Mouse (Mus musculus): ENCODE data around the gene Ahnak2. TPM values are rescaled to one million over a fixed set of nuclear protein-coding genes. Genes with fewer than 3 reads are reported as not detected.
A peak's percentile ranks its signal among the peaks of the same experiment; 100 is the strongest.
"Not testable (repeated sequence)": the region's sequence is repeated elsewhere in the genome, so short reads cannot be mapped to it uniquely, and the experiment has no call there.

Ahnak2 gene
- polyA plus RNA-seq, 1 experiment from 2014 or later, result 0.50 TPM

GRCm38 (mm10) chr12:112821216-112821615, 18.8 kb upstream of the Ahnak2 start:
- Histone ChIP-seq H3K9me3 (replicated peaks; ENCODE audit: low read length) (no peaks in the 10 kb centered on the region), H3K4me2 (ENCODE audit: low read length) (no peak overlapping the region), H3K9ac (ENCODE audit: low read depth, low read length) (no peak overlapping the region), H3K36me3 (ENCODE audit: insufficient read depth, low read length) (peaks cover 38% of the 10 kb centered on the region), H3K4me1 (replicated peaks; ENCODE audit: insufficient read depth, low read length) (no peaks in the 10 kb centered on the region), H3K27me3 (ENCODE audit: insufficient read depth, low read length) (no peaks in the 10 kb centered on the region), H3K27ac (no peak overlapping the region), H3K4me3 (replicated peaks; ENCODE audit: low read depth, low read length) (no peak overlapping the region)
- ATAC-seq (replicated peaks; ENCODE audit: low FRiP score, low read depth), result no peak
- no peak for DNase-seq (ENCODE audit: low spot score)
- 61% methylated on average over 1 of the region's 1 CpGs for WGBS
- no peak for TF ChIP-seq CTCF (IDR thresholded peaks at IDR 0.05; ENCODE audit: low read depth)

GRCm38 (mm10) chr12:112820401-112820999, 18.0 kb upstream of the Ahnak2 start:
- no peak overlapping the region for H3K4me2 ChIP-seq (ENCODE audit: low read length)
- H3K9me3 ChIP-seq (replicated peaks; ENCODE audit: low read length), result no peaks in the 10 kb centered on the region
- H3K27me3 ChIP-seq (ENCODE audit: insufficient read depth, low read length), result no peaks in the 10 kb centered on the region
- DNase-seq (ENCODE audit: low spot score), result no peak
- peaks cover 38% of the 10 kb centered on the region for H3K36me3 ChIP-seq (ENCODE audit: insufficient read depth, low read length)
- 79% methylated on average over 12 of the region's 12 CpGs for WGBS
- no peak for ATAC-seq (replicated peaks; ENCODE audit: low FRiP score, low read depth)
- H3K9ac ChIP-seq (ENCODE audit: low read depth, low read length), result no peak overlapping the region
- no peak overlapping the region for H3K4me3 ChIP-seq (replicated peaks; ENCODE audit: low read depth, low read length)
- H3K27ac ChIP-seq, result no peak overlapping the region
- TF ChIP-seq CTCF (IDR thresholded peaks at IDR 0.05; ENCODE audit: low read depth), result no peak
- H3K4me1 ChIP-seq (replicated peaks; ENCODE audit: insufficient read depth, low read length), result no peaks in the 10 kb centered on the region

- no peak overlapping the region for H3K9ac ChIP-seq (ENCODE audit: low read depth, low read length)
- H3K27ac ChIP-seq, result no peak overlapping the region
- peaks cover 45% of the 10 kb centered on the region for H3K36me3 ChIP-seq (ENCODE audit: insufficient read depth, low read length)
- no peaks in the 10 kb centered on the region for H3K4me1 ChIP-seq (replicated peaks; ENCODE audit: insufficient read depth, low read length)
- ATAC-seq (replicated peaks; ENCODE audit: low FRiP score, low read depth), result no peak
- H3K4me2 ChIP-seq (ENCODE audit: low read length), result no peak overlapping the region
- TF ChIP-seq CTCF (IDR thresholded peaks at IDR 0.05; ENCODE audit: low read depth), result no peak
- no peaks in the 10 kb centered on the region for H3K27me3 ChIP-seq (ENCODE audit: insufficient read depth, low read length)
- WGBS, result 82% methylated on average over 8 of the region's 8 CpGs
- no peak for DNase-seq (ENCODE audit: low spot score)
- no peaks in the 10 kb centered on the region for H3K9me3 ChIP-seq (replicated peaks; ENCODE audit: low read length)
- no peak overlapping the region for H3K4me3 ChIP-seq (replicated peaks; ENCODE audit: low read depth, low read length)
Measured at GRCm38 (mm10) chr12:112819057-112819662, 16.7 kb upstream of the Ahnak2 start.

DNA sequence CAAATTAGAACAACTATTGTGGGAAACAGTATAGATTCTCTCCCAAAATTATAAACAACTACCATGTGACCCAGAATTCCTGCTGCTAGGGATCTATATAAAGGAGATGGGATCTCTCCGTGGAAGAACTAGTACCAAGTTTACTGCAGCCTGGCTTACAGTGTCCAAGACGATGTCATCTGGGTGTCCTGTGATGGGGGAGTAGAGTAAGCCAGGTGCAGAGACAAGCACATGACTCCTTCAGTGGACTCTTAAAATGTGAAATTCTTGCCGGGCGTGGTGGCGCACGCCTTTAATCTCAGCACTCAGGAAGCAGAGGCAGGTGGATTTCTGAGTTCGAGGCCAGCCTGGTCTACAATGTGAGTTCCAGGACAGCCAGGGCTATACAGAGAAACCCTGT, 14.4 kb upstream of the Ahnak2 start:
- not testable (repeated sequence) for DNase-seq (ENCODE audit: low spot score); H3K27ac ChIP-seq; H3K9me3 ChIP-seq (replicated peaks; ENCODE audit: low read length); H3K9ac ChIP-seq (ENCODE audit: low read depth, low read length); H3K4me2 ChIP-seq (ENCODE audit: low read length); H3K4me1 ChIP-seq (replicated peaks; ENCODE audit: insufficient read depth, low read length); ATAC-seq (replicated peaks; ENCODE audit: low FRiP score, low read depth); H3K4me3 ChIP-seq (replicated peaks; ENCODE audit: low read depth, low read length); H3K27me3 ChIP-seq (ENCODE audit: insufficient read depth, low read length)
- H3K36me3 ChIP-seq (ENCODE audit: insufficient read depth, low read length), result peaks cover 48% of the 10 kb centered on the region
- 87% methylated on average over 7 of the region's 7 CpGs for WGBS

GRCm38 (mm10) chr12:112816294-112816693, 13.8 kb upstream of the Ahnak2 start:
- peaks cover 42% of the 10 kb centered on the region for H3K36me3 ChIP-seq (ENCODE audit: insufficient read depth, low read length)
- H3K4me2 ChIP-seq (ENCODE audit: low read length), result no peak overlapping the region
- peaks cover 3% of the 10 kb centered on the region; the same call in 1 of the 2 replicates for H3K4me1 ChIP-seq (replicated peaks; ENCODE audit: insufficient read depth, low read length)
- peak; percentile 77 for TF ChIP-seq CTCF (IDR thresholded peaks at IDR 0.05; ENCODE audit: low read depth)
- DNase-seq (ENCODE audit: low spot score) (peak; percentile 68), ATAC-seq (replicated peaks; ENCODE audit: low FRiP score, low read depth) (no peak)
- H3K27ac ChIP-seq, result no peak overlapping the region
- H3K27me3 ChIP-seq (ENCODE audit: insufficient read depth, low read length), result no peaks in the 10 kb centered on the region
- 53% methylated on average over 4 of the region's 4 CpGs for WGBS
- no peak overlapping the region for H3K9ac ChIP-seq (ENCODE audit: low read depth, low read length)
- H3K9me3 ChIP-seq (replicated peaks; ENCODE audit: low read length), result no peaks in the 10 kb centered on the region
- H3K4me3 ChIP-seq (replicated peaks; ENCODE audit: low read depth, low read length), result no peak overlapping the region

GRCm38 (mm10) chr12:112814682-112815470, 12.4 kb upstream of the Ahnak2 start:
- Histone ChIP-seq H3K27me3 (ENCODE audit: insufficient read depth, low read length) (no peaks in the 10 kb centered on the region), H3K36me3 (ENCODE audit: insufficient read depth, low read length) (peaks cover 30% of the 10 kb centered on the region), H3K4me3 (replicated peaks; ENCODE audit: low read depth, low read length) (no peak overlapping the region), H3K27ac (peak overlapping the region; percentile 8; the same call in 1 of the 2 replicates), H3K9ac (ENCODE audit: low read depth, low read length) (no peak overlapping the region), H3K4me1 (replicated peaks; ENCODE audit: insufficient read depth, low read length) (peaks cover 5% of the 10 kb centered on the region; the same call in 1 of the 2 replicates), H3K4me2 (ENCODE audit: low read length) (no peak overlapping the region), H3K9me3 (replicated peaks; ENCODE audit: low read length) (no peaks in the 10 kb centered on the region)
- 69% methylated on average over 14 of the region's 14 CpGs for WGBS
- DNase-seq (ENCODE audit: low spot score) (no peak), ATAC-seq (replicated peaks; ENCODE audit: low FRiP score, low read depth) (no peak)
- no peak for TF ChIP-seq CTCF (IDR thresholded peaks at IDR 0.05; ENCODE audit: low read depth)
